Mouse (Mus musculus): Measurements from ENCODE around the gene Cep126. TPM values are rescaled to one million over a fixed set of nuclear protein-coding genes. Genes with fewer than 3 reads are reported as not detected.
A peak's percentile ranks its signal among the peaks of the same experiment; 100 is the strongest.

The Cep126 gene
- polyA plus RNA-seq, 1 experiment from 2014 or later, result 2.5 TPM

DNA sequence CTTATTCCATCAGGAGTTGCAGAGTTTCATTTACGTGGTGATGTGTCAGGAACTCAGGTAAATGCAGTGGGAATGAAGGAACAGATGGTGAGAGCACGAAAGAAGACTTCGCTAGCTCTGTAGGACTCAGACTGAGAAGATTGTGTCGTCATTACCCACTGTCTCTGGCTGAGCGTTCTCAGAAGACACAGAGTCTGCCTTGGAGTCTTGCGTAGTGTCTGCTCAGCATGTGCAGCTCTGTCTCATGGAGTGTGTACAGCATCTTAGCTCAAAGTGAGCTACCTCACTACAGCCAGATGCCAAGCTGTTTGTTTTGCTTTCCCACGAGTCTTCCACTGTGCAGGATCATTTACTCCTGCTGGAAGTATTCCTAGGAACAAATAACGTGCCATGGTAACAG, 10.6 kb downstream of the Cep126 start:
- ATAC-seq, result no peak
- Histone ChIP-seq H3K9ac (replicated peaks; ENCODE audit: low read depth) (no peak overlapping the region), H3K9me3 (ENCODE audit: low read length) (no peaks in the 10 kb centered on the region), H3K4me3 (ENCODE audit: low read depth, low read length) (no peak overlapping the region), H3K4me2 (replicated peaks; ENCODE audit: low read depth, low read length) (no peak overlapping the region), H3K36me3 (ENCODE audit: insufficient read depth, low read length) (no peaks in the 10 kb centered on the region), H3K27me3 (replicated peaks; ENCODE audit: insufficient read depth, low read length) (no peaks in the 10 kb centered on the region), H3K27ac (ENCODE audit: low read length) (no peak overlapping the region), H3K4me1 (ENCODE audit: insufficient read depth, low read depth, low read length) (no peaks in the 10 kb centered on the region)
- DNase-seq (ENCODE audit: low spot score), result no peak
- TF ChIP-seq EP300 (IDR thresholded peaks at IDR 0.05), result no peak
- no peak for TF ChIP-seq CTCF (IDR thresholded peaks at IDR 0.05)
- WGBS, result 84% methylated on average over 8 of the region's 8 CpGs

- no peak for TF ChIP-seq EP300 (IDR thresholded peaks at IDR 0.05)
- no peak for TF ChIP-seq CTCF (IDR thresholded peaks at IDR 0.05)
Observed at GRCm38 (mm10) chr9:8114516-8114915, 19.6 kb downstream of the Cep126 start.

GRCm38 (mm10) chr9:8103050-8103449, 31.0 kb downstream of the Cep126 start:
- H3K4me1 ChIP-seq (ENCODE audit: insufficient read depth, low read depth, low read length), result no peaks in the 10 kb centered on the region
- H3K9me3 ChIP-seq (ENCODE audit: low read length), result no peaks in the 10 kb centered on the region
- H3K36me3 ChIP-seq (ENCODE audit: insufficient read depth, low read length), result no peaks in the 10 kb centered on the region
- H3K9ac ChIP-seq (replicated peaks; ENCODE audit: low read depth), result no peak overlapping the region
- DNase-seq (ENCODE audit: low spot score) (no peak), ATAC-seq (no peak)
- TF ChIP-seq CTCF (IDR thresholded peaks at IDR 0.05) (no peak), EP300 (IDR thresholded peaks at IDR 0.05) (no peak)
- no peak overlapping the region for H3K27ac ChIP-seq (ENCODE audit: low read length)
- WGBS, result 79% methylated on average over 4 of the region's 4 CpGs
- no peak overlapping the region for H3K4me2 ChIP-seq (replicated peaks; ENCODE audit: low read depth, low read length)
- H3K4me3 ChIP-seq (ENCODE audit: low read depth, low read length), result no peak overlapping the region
- no peaks in the 10 kb centered on the region for H3K27me3 ChIP-seq (replicated peaks; ENCODE audit: insufficient read depth, low read length)

More at GRCm38 (mm10) chr9:8114516-8114915, 19.6 kb downstream of the Cep126 start:
- no peaks in the 10 kb centered on the region for H3K4me1 ChIP-seq (ENCODE audit: insufficient read depth, low read depth, low read length)
- H3K9me3 ChIP-seq (ENCODE audit: low read length), result no peaks in the 10 kb centered on the region
- H3K4me2 ChIP-seq (replicated peaks; ENCODE audit: low read depth, low read length), result no peak overlapping the region
- no peak overlapping the region for H3K9ac ChIP-seq (replicated peaks; ENCODE audit: low read depth)
- no peak overlapping the region for H3K4me3 ChIP-seq (ENCODE audit: low read depth, low read length)
- ATAC-seq (no peak), DNase-seq (ENCODE audit: low spot score) (no peak)
- H3K27ac ChIP-seq (ENCODE audit: low read length), result no peak overlapping the region
- H3K36me3 ChIP-seq (ENCODE audit: insufficient read depth, low read length), result no peaks in the 10 kb centered on the region
- H3K27me3 ChIP-seq (replicated peaks; ENCODE audit: insufficient read depth, low read length), result no peaks in the 10 kb centered on the region
- 96% methylated on average over 5 of the region's 5 CpGs for whole genome bisulfite sequencing

DNA sequence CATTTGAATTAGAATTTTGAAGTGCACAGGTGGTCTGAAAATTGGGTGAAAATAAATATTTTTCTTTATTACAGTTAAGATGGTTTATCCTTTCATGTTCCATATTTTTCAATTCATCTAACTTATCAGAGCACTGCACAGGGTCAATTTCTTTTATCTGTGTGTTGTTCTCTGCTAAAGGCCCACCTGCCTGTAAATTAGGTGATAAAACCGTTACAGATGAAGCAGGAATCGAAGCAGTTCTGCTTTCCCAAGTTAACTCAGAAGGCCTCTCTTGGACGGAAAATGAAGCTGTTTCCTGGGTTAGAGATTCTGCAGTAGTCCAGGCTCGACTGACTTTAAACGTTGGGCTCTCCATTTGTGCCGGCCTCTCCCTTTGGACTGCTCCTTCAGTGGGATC, 33.1 kb downstream of the Cep126 start:
- TF ChIP-seq CTCF (IDR thresholded peaks at IDR 0.05) (no peak), EP300 (IDR thresholded peaks at IDR 0.05) (no peak)
- no peaks in the 10 kb centered on the region for H3K9me3 ChIP-seq (ENCODE audit: low read length)
- no peak overlapping the region for H3K9ac ChIP-seq (replicated peaks; ENCODE audit: low read depth)
- ATAC-seq (no peak), DNase-seq (ENCODE audit: low spot score) (no peak)
- no peaks in the 10 kb centered on the region for H3K4me1 ChIP-seq (ENCODE audit: insufficient read depth, low read depth, low read length)
- no peak overlapping the region for H3K27ac ChIP-seq (ENCODE audit: low read length)
- no peaks in the 10 kb centered on the region for H3K36me3 ChIP-seq (ENCODE audit: insufficient read depth, low read length)
- WGBS, result 67% methylated on average over 6 of the region's 6 CpGs
- H3K27me3 ChIP-seq (replicated peaks; ENCODE audit: insufficient read depth, low read length), result no peaks in the 10 kb centered on the region
- H3K4me3 ChIP-seq (ENCODE audit: low read depth, low read length), result no peak overlapping the region
- no peak overlapping the region for H3K4me2 ChIP-seq (replicated peaks; ENCODE audit: low read depth, low read length)

DNA sequence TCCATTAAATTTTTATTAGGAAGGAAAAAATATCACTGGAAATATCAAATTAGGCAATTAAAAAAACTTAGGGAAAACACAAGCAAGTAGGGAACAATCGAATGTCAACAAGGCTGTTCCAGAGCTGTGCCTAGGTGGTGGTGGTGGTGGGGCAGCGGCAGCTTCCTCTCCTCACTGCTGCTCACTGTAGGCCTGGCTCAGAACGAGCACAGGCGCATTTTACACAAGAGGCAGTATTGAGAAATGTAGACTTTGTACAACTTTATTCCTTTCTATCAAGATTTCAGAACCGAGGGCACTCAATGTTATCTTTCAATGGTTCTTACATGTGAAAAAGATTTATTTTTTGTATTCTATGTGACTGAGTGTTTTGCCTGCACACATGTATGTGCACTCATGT, 55.2 kb downstream of the Cep126 start:
- no peak overlapping the region for H3K27ac ChIP-seq (ENCODE audit: low read length)
- no peak for ATAC-seq
- no peaks in the 10 kb centered on the region for H3K36me3 ChIP-seq (ENCODE audit: insufficient read depth, low read length)
- no peak overlapping the region for H3K4me2 ChIP-seq (replicated peaks; ENCODE audit: low read depth, low read length)
- H3K9me3 ChIP-seq (ENCODE audit: low read length), result no peaks in the 10 kb centered on the region
- no peak for DNase-seq (ENCODE audit: low spot score)
- H3K4me1 ChIP-seq (ENCODE audit: insufficient read depth, low read depth, low read length), result no peaks in the 10 kb centered on the region
- H3K4me3 ChIP-seq (ENCODE audit: low read depth, low read length), result no peak overlapping the region
- H3K9ac ChIP-seq (replicated peaks; ENCODE audit: low read depth), result no peak overlapping the region
- TF ChIP-seq EP300 (IDR thresholded peaks at IDR 0.05), result no peak
- no peak for TF ChIP-seq CTCF (IDR thresholded peaks at IDR 0.05)
- 72% methylated on average over 5 of the region's 5 CpGs for WGBS
- H3K27me3 ChIP-seq (replicated peaks; ENCODE audit: insufficient read depth, low read length), result no peaks in the 10 kb centered on the region

GRCm38 (mm10) chr9:8074345-8074744, 59.7 kb downstream of the Cep126 start:
- Histone ChIP-seq H3K4me1 (ENCODE audit: insufficient read depth, low read depth, low read length) (no peaks in the 10 kb centered on the region), H3K27ac (ENCODE audit: low read length) (no peak overlapping the region), H3K9ac (replicated peaks; ENCODE audit: low read depth) (no peak overlapping the region), H3K4me2 (replicated peaks; ENCODE audit: low read depth, low read length) (no peak overlapping the region), H3K9me3 (ENCODE audit: low read length) (no peaks in the 10 kb centered on the region), H3K4me3 (ENCODE audit: low read depth, low read length) (no peak overlapping the region), H3K27me3 (replicated peaks; ENCODE audit: insufficient read depth, low read length) (no peaks in the 10 kb centered on the region), H3K36me3 (ENCODE audit: insufficient read depth, low read length) (no peaks in the 10 kb centered on the region)
- peak; percentile 22 for DNase-seq (ENCODE audit: low spot score)
- no peak for ATAC-seq
- TF ChIP-seq CTCF (IDR thresholded peaks at IDR 0.05) (peak; percentile 66), EP300 (IDR thresholded peaks at IDR 0.05) (no peak)

DNA sequence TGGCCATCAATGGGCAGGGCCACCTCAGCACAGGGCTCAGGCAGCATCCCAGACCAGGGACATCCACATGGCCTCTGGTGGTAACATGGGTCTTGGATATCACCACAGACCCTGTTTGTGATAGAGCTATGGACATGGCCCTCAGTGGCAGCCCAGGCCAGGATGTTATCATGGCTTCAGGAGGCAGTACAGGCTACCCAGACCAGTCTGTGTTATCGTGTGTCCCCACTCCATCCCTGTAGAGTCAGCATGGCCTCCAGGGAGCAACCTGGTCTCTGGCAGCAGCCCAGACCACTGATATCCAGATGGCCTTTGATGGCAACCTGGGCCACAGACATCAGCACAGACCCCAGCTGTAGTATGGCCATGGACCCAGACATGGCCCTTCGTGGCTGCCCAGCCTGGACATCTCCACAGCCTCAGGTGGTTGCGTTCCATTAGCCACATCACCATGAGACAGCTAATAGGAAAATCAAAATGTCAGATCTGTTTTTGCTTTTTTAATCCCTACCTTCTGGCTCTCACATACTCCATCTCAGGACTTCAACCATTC, 60.8 kb downstream of the Cep126 start:
- Histone ChIP-seq H3K4me2 (replicated peaks; ENCODE audit: low read depth, low read length) (no peak overlapping the region), H3K9ac (replicated peaks; ENCODE audit: low read depth) (no peak overlapping the region), H3K9me3 (ENCODE audit: low read length) (no peaks in the 10 kb centered on the region), H3K4me1 (ENCODE audit: insufficient read depth, low read depth, low read length) (no peaks in the 10 kb centered on the region), H3K4me3 (ENCODE audit: low read depth, low read length) (no peak overlapping the region), H3K27me3 (replicated peaks; ENCODE audit: insufficient read depth, low read length) (no peaks in the 10 kb centered on the region), H3K36me3 (ENCODE audit: insufficient read depth, low read length) (no peaks in the 10 kb centered on the region), H3K27ac (ENCODE audit: low read length) (no peak overlapping the region)
- no peak for DNase-seq (ENCODE audit: low spot score)
- no peak for ATAC-seq
- no peak for TF ChIP-seq EP300 (IDR thresholded peaks at IDR 0.05)
- no peak for TF ChIP-seq CTCF (IDR thresholded peaks at IDR 0.05)
- 97% methylated on average over 3 of the region's 3 CpGs for WGBS
